Mouse (Mus musculus) cortical plate, adult 2 months (tissue): ENCODE measurements around the gene Chrm1.

ENCODE experiments used
- CTCF ChIP-seq: fragments of 200-500 bp; IDR thresholded peaks from 2 replicates; pipeline ENCODE4 v1.5.1; 2011; ENCODE audit warnings: mild to moderate bottlenecking, control low read depth, low read length; ENCODE audit not compliant: insufficient read depth; ENCODE audit errors: extremely low read depth
- POLR2A ChIP-seq: fragments of 200-500 bp; IDR thresholded peaks from 2 replicates; pipeline ENCODE4 v1.6.1; 2011; ENCODE audit warnings: mild to moderate bottlenecking, low read length, control low read depth; ENCODE audit not compliant: insufficient read depth; ENCODE audit errors: extremely low read depth

DNA sequence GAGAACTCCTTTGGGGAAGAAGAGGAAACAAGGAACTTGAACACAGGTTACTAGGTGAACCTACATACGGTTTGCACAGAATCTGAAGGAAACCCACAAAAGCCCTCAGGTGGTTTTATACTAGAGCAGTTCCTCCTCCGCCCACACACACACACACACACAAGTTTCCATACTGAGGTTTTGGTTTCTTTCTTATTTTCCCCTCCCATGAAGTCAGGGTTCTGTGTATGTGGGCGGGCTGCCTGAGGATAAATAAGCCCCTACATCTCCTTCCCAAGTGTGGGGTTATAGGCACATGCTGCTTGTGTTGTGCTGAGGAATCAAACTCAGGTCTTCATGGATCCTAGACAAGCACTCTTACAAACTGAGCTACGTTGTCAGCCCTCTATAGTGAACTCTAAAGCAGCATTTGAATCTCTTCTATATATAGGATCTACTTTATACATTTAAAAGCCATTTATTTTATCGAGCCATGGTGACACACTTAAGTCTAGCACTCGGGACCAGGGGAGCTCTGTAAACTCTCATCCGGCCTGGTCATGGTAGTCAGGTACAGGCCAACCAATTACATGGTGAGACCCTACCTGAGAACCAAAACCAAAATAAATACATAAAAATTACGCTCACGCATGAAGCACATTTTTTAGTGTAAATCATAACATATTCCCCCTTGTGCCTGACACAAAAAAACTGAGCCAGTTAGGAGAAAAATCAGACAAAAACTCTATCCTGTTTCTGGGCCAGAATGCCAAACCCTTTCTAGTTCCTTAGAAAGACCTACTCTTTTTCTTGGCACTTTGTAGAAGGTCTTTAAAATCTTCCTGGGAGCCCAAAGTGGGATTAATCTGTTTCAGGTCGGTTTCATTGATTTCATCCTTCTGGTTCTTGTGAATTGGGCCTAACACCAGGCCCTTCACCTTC is 48.6 kb downstream of the Chrm1 start:
- TF ChIP-seq POLR2A = no peak
- TF ChIP-seq CTCF = no peak
